Mouse (Mus musculus): ENCODE data around the gene Fmnl1. TPM values are rescaled to one million over a fixed set of nuclear protein-coding genes. Genes with fewer than 3 reads are reported as not detected.

The Fmnl1 gene
- total RNA-seq, 2 experiments from 2014 or later: 16.8 to 21.6 TPM

GRCm38 (mm10) chr11:103158621-103159478, 12.1 kb upstream of the Fmnl1 start:
- DNase-seq: peak; percentile 98 to 99
- intact Hi-C loops (cut with DNase I): loop anchor here (1.0 to 10.0 kb wide), 3 partner anchors 42 to 254 kb away; partner anchors contain the start of gene Gfap

GRCm38 (mm10) chr11:103160738-103161137, 10.2 kb upstream of the Fmnl1 start:
- intact Hi-C loops (cut with DNase I): no loop called here
- no peak for DNase-seq

GRCm38 (mm10) chr11:103161449-103161848, 9.5 kb upstream of the Fmnl1 start:
- DNase-seq: no peak
- intact Hi-C loops (cut with DNase I): no loop called here

- no peak for DNase-seq
- intact Hi-C loops (cut with DNase I): no loop called here
Observed at GRCm38 (mm10) chr11:103162132-103162531, 8.8 kb upstream of the Fmnl1 start.

- no peak for DNase-seq
Observed at GRCm38 (mm10) chr11:103164391-103164790, 6.5 kb upstream of the Fmnl1 start.

GRCm38 (mm10) chr11:103168690-103169390, 2.1 kb upstream of the Fmnl1 start:
- peak; percentile 77 to 83 for DNase-seq
- intact Hi-C loops (cut with DNase I): loop anchor here (1.0 to 5.0 kb wide), 4 partner anchors 16 to 156 kb away; no protein-coding TSS in a partner anchor

More at GRCm38 (mm10) chr11:103164391-103164790, 6.5 kb upstream of the Fmnl1 start:
- intact Hi-C loops (cut with DNase I): no loop called here

GRCm38 (mm10) chr11:103169664-103170063, 1.2 kb upstream of the Fmnl1 start:
- no peak for DNase-seq
- intact Hi-C loops (cut with DNase I): loop anchor here (2.0 to 5.0 kb wide), 2 partner anchors 15 to 63 kb away; no protein-coding TSS in a partner anchor

- intact Hi-C loops (cut with DNase I): no loop called here
- no peak for DNase-seq
Observed at GRCm38 (mm10) chr11:103170111-103170493, 805 bp upstream of the Fmnl1 start.

- no peak for DNase-seq
- intact Hi-C loops (cut with DNase I): no loop called here
Observed at GRCm38 (mm10) chr11:103171286-103171620, 346 bp downstream of the Fmnl1 start.

GRCm38 (mm10) chr11:103171703-103172391, 940 bp downstream of the Fmnl1 start:
- intact Hi-C loops (cut with DNase I): no loop called here
- DNase-seq: peak; percentile 35 to 37

GRCm38 (mm10) chr11:103172392-103173040, 1.6 kb downstream of the Fmnl1 start:
- no peak for DNase-seq
- intact Hi-C loops (cut with DNase I): no loop called here

- intact Hi-C loops (cut with DNase I): no loop called here
- DNase-seq: no peak
Observed at GRCm38 (mm10) chr11:103173041-103173770, 2.3 kb downstream of the Fmnl1 start.

GRCm38 (mm10) chr11:103173771-103174344, 3.0 kb downstream of the Fmnl1 start:
- intact Hi-C loops (cut with DNase I): no loop called here
- DNase-seq: no peak

- DNase-seq: no peak
Observed at GRCm38 (mm10) chr11:103174411-103174832, 3.5 kb downstream of the Fmnl1 start.

GRCm38 (mm10) chr11:103174891-103175391, 4.0 kb downstream of the Fmnl1 start:
- intact Hi-C loops (cut with DNase I): no loop called here

More at GRCm38 (mm10) chr11:103174411-103174832, 3.5 kb downstream of the Fmnl1 start:
- intact Hi-C loops (cut with DNase I): no loop called here

GRCm38 (mm10) chr11:103175688-103176442, 5.0 kb downstream of the Fmnl1 start:
- DNase-seq: peak; percentile 62
- intact Hi-C loops (cut with DNase I): no loop called here

More at GRCm38 (mm10) chr11:103174891-103175391, 4.0 kb downstream of the Fmnl1 start:
- DNase-seq: peak; percentile 48 to 50

GRCm38 (mm10) chr11:103176510-103176909, 5.6 kb downstream of the Fmnl1 start:
- DNase-seq: no peak
- intact Hi-C loops (cut with DNase I): no loop called here

GRCm38 (mm10) chr11:103177216-103177615, 6.3 kb downstream of the Fmnl1 start:
- intact Hi-C loops (cut with DNase I): no loop called here
- peak in 1 of 2 experiments; percentile 45 for DNase-seq

All from heart, postnatal 14 days (tissue).